Mouse (Mus musculus) hindbrain, embryonic 15.5 days (tissue): ENCODE measurements around the gene Senp2. TPM values are rescaled to one million over a fixed set of nuclear protein-coding genes. Genes with fewer than 3 reads are reported as not detected.

Source experiments
- ATAC-seq: fragments of 200-750 bp; cut with Nextera tagmentation; 2 replicates; pipeline ENCODE4 v1.8.0; 2017; ENCODE audit warnings: low read depth, moderate number of reproducible peaks, moderate TSS enrichment; ENCODE audit not compliant: low FRiP score
- H3K27ac ChIP-seq: fragments of 300-500 bp; sonication (generic); replicated peaks from 2 replicates; pipeline ENCODE4 v1.5.1; 2015; ENCODE audit warnings: mild to moderate bottlenecking, inconsistent platforms
- H3K27me3 ChIP-seq: fragments of 300-500 bp; sonication (generic); 2 replicates; pipeline ENCODE4 v1.6.1; 2015; ENCODE audit warnings: control low read depth, inconsistent platforms
- H3K36me3 ChIP-seq: fragments of 300-500 bp; sonication (generic); 2 replicates; pipeline ENCODE4 v1.6.1; 2015; ENCODE audit warnings: control low read depth, inconsistent platforms
- H3K4me1 ChIP-seq: fragments of 300-500 bp; sonication (generic); replicated peaks from 2 replicates; pipeline ENCODE4 v1.6.1; 2015; ENCODE audit warnings: control low read depth, inconsistent platforms
- H3K4me2 ChIP-seq: fragments of 300-500 bp; sonication (generic); 2 replicates; pipeline ENCODE4 v1.6.1; 2015; ENCODE audit warnings: moderate library complexity, mild to moderate bottlenecking, inconsistent platforms
- H3K4me3 ChIP-seq: fragments of 300-500 bp; sonication (generic); 2 replicates; pipeline ENCODE4 v1.5.1; 2015; ENCODE audit warnings: mild to moderate bottlenecking, inconsistent platforms
- H3K9ac ChIP-seq: fragments of 300-500 bp; sonication (generic); 2 replicates; pipeline ENCODE4 v1.6.1; 2015; ENCODE audit warnings: inconsistent platforms
- H3K9me3 ChIP-seq: fragments of 300-500 bp; sonication (generic); 2 replicates; pipeline ENCODE4 v1.6.1; 2016; ENCODE audit warnings: control low read depth, inconsistent platforms
- WGBS: fragments of 180-500 bp; shearing (Covaris S2); methylation state at CpG from one replicate; pipeline ENCODE4 v1.1.7; 2015; 5-methylcytosine and 5-hydroxymethylcytosine counted together
- polyA plus RNA-seq: library from polyadenylated mRNA; unstranded; fragments of >200 nt; fragmentation: Nextera tagmentation; extraction: Ambion mirVana; gene quantifications from 2 replicates; pipeline ENCODE4 v1.2.1, GENCODE M21; 2015

Gene Senp2
- polyA plus RNA-seq, 1 experiment from 2014 or later, result 47.2 TPM

DNA sequence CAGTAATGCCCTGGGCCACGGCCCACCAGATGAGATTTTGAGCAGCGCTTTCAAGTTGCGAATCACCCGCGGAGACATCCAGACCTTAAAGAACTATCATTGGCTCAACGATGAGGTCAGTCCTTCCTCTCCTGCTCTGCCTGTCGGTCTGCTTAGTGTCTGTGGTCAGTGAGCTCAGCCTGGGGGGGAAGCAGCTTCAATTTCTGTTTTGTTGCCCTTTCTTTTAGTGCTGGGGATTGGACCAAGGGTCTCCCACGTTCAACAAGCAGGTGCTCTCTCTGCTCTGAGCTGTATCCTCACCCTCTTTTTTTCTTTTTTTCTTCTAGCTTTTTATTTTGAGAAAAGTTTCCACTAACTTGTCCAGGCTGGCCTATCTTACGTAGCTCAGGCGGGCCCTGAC, 29.3 kb downstream of the Senp2 start:
- Histone ChIP-seq H3K9me3 (no peaks in the 10 kb centered on the region), H3K27me3 (no peaks in the 10 kb centered on the region), H3K27ac (no peak overlapping the region), H3K4me2 (no peak overlapping the region), H3K4me3 (no peak overlapping the region), H3K36me3 (peaks cover 46% of the 10 kb centered on the region), H3K4me1 (no peaks in the 10 kb centered on the region), H3K9ac (no peak overlapping the region)
- no peak for ATAC-seq
- WGBS, result 90% methylated on average over 10 of the region's 10 CpGs

DNA sequence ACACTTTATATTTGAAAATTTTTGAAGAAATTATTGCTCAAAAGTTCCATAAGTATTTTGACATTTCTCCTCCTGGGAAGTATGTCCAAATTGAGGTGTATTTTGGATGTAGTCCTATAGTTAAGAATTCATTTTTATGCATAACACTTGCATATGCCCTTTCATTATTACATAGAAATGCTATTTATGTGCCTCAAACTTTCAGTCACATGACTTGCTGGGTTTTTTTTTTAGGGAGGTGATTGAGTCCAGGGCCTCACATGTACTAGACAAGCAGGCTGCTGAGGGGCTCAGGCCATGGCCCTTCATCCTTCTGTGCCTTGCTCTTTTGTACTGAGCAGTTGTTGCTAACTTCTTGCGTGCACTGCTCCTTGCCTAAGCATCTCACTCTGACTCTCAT, 30.7 kb downstream of the Senp2 start:
- Histone ChIP-seq H3K27me3 (no peaks in the 10 kb centered on the region), H3K36me3 (peaks cover 60% of the 10 kb centered on the region), H3K4me3 (no peak overlapping the region), H3K27ac (no peak overlapping the region), H3K4me1 (no peaks in the 10 kb centered on the region), H3K9ac (no peak overlapping the region), H3K4me2 (no peak overlapping the region), H3K9me3 (no peaks in the 10 kb centered on the region)
- WGBS, result 100% methylated on average over 1 of the region's 1 CpGs
- ATAC-seq, result no peak

DNA sequence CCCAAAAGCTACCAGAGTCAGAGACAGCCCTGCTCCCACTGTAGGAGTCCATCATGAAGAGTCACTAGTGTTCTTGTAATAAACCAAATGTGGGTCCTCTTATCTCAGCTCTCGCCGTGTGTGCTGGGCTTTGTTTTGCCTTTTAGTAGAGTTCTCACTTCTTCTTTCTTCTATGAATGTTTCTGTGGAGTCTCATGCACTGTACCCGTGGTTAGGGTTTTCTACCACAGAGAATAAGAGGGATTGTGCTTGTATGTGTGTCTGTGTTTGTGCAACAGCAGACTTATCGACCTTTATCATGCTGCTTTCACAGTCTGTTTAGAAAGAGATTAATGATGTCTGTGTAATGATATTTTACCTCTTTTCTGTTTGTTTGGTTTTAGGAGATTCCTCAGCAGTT, 34.5 kb downstream of the Senp2 start:
- 94% methylated on average over 4 of the region's 4 CpGs for WGBS
- ATAC-seq, result no peak
- no peaks in the 10 kb centered on the region for H3K9me3 ChIP-seq
- H3K9ac ChIP-seq, result no peak overlapping the region
- no peak overlapping the region for H3K4me2 ChIP-seq
- no peaks in the 10 kb centered on the region for H3K4me1 ChIP-seq
- H3K4me3 ChIP-seq, result no peak overlapping the region
- H3K27ac ChIP-seq, result no peak overlapping the region
- peaks cover 65% of the 10 kb centered on the region for H3K36me3 ChIP-seq
- H3K27me3 ChIP-seq, result no peaks in the 10 kb centered on the region

DNA sequence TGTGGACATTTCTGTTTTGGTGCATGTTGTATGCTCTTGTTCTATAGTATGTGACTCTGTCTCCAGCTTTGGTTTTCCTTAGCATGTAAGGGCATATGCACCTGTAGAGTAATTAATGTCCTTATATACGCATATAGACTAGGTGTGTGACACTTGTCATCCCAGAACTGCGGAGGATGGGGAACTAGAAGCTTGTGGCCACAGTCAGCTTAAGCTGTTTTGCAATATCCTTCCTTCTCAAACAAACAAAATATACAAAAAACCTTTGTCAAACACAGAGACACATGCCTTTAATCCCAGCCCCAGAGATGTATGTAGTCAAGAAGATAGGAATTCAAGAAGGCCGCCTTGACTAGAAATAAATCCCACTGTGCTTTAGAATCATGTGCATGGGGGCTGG, 36.6 kb downstream of the Senp2 start:
- H3K4me1 ChIP-seq, result no peaks in the 10 kb centered on the region
- no peak overlapping the region for H3K4me3 ChIP-seq
- H3K4me2 ChIP-seq, result no peak overlapping the region
- ATAC-seq, result no peak
- H3K27ac ChIP-seq, result no peak overlapping the region
- no peaks in the 10 kb centered on the region for H3K27me3 ChIP-seq
- H3K36me3 ChIP-seq, result peaks cover 52% of the 10 kb centered on the region
- WGBS, result 98% methylated on average over 3 of the region's 3 CpGs
- no peaks in the 10 kb centered on the region for H3K9me3 ChIP-seq
- no peak overlapping the region for H3K9ac ChIP-seq

DNA sequence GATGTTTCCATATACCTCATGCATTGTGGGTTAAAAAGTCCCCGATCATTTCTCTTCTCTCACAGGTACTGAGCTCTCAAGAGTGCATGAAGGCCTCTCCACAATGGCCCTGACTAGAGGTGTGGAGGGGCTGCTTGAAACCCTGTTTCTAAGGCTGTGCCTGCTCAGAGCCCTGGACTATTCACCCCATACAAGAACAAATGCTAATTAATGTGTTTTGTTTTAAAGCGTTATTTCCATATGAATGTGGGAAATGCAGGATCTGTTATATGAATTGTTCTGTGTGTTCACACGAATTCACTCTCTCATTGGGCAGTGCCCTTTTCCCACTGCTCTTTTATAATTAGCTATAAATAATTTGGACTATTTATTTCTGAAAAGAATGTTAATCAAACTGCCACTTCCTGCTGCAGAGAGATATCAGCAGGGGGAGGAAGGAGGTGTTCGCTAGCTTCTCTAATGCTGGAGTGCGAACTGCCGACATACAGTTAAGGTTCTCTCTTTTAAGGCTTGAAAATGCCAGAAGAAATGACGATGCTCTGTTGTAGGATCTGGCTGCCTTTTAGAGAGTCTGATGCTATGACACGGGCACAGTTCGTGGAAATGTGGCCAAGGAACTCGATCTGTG, 37.6 kb downstream of the Senp2 start:
- Histone ChIP-seq H3K9me3 (no peaks in the 10 kb centered on the region), H3K36me3 (peaks cover 45% of the 10 kb centered on the region), H3K9ac (no peak overlapping the region), H3K27me3 (no peaks in the 10 kb centered on the region), H3K4me3 (no peak overlapping the region), H3K4me1 (no peaks in the 10 kb centered on the region), H3K4me2 (no peak overlapping the region), H3K27ac (no peak overlapping the region)
- 79% methylated on average over 10 of the region's 10 CpGs for WGBS
- ATAC-seq, result no peak

DNA sequence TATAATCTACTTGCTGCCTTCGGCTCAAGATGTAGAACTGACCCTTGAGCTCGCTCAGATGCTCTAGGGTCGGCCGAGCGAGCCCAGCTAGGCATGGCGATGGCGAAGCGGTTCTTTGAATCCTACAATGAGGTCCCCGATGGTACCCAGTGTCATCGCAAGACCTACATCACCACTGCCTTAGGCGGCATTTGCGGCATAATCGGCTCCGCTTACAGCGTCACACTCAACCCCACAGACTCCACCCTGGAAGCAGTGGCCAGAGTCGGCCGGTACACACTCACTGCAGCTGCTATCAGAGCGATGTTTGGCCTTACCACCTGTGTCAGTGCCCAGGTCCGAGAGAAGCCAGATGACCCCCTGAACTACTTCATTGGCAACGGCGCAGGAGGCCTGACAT, 44.1 kb downstream of the Senp2 start:
- Histone ChIP-seq H3K9ac (no peak overlapping the region), H3K27me3 (no peaks in the 10 kb centered on the region), H3K4me1 (no peaks in the 10 kb centered on the region), H3K9me3 (no peaks in the 10 kb centered on the region), H3K36me3 (peaks cover 8% of the 10 kb centered on the region; the same call in 1 of the 2 replicates), H3K4me2 (no peak overlapping the region), H3K27ac (no peak overlapping the region), H3K4me3 (no peak overlapping the region)
- ATAC-seq, result no peak
- WGBS, result 95% methylated on average over 21 of the region's 21 CpGs

DNA sequence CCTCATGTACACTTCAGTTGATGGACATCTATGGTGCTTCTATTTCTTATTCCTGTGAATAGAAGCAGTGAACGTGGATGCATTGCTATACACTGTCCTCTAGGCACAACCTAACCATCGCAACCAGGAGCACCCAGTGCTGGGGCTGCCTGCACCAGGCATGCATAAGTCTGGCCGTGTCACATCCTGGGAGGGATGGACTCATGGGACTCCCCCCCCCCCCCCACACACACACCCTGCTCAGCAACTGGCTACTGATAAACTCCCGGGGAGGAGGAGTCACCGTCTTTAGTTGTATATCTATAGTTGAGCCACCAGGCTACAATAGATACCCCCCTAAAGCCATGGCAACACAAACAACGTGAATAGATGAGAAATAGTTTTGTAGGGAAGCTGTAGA, 48.2 kb downstream of the Senp2 start:
- no peak overlapping the region for H3K4me2 ChIP-seq
- no peaks in the 10 kb centered on the region for H3K9me3 ChIP-seq
- H3K27ac ChIP-seq, result no peak overlapping the region
- no peak overlapping the region for H3K9ac ChIP-seq
- H3K4me3 ChIP-seq, result no peak overlapping the region
- 51% methylated on average over 6 of the region's 6 CpGs for WGBS
- H3K27me3 ChIP-seq, result no peaks in the 10 kb centered on the region
- ATAC-seq, result no peak
- peaks cover 25% of the 10 kb centered on the region for H3K36me3 ChIP-seq
- H3K4me1 ChIP-seq, result no peaks in the 10 kb centered on the region

DNA sequence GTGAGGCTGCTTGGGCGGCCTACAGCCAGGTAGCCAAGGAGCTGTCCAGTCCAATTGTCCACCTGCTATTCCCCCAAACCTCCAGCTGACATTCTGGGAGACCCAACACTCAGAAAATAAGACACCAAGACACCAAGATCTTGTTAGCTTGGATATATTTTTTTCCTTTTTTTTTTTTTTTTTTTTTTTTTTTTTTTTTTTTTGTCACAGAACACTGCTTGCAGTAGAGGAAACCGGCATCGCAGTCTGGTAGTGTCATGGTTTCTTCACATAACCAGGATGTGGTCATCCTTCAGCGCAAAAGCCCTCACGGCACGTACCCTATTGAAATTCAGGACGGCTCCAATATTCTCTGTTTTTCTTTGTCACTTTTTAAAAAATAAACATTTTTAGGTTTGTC, 49.6 kb downstream of the Senp2 start:
- WGBS, result 96% methylated on average over 7 of the region's 7 CpGs
- no peak for ATAC-seq
- Histone ChIP-seq H3K27ac (no peak overlapping the region), H3K4me3 (no peak overlapping the region), H3K36me3 (peaks cover 31% of the 10 kb centered on the region), H3K9ac (no peak overlapping the region), H3K4me1 (no peaks in the 10 kb centered on the region), H3K4me2 (no peak overlapping the region), H3K27me3 (no peaks in the 10 kb centered on the region), H3K9me3 (no peaks in the 10 kb centered on the region)

DNA sequence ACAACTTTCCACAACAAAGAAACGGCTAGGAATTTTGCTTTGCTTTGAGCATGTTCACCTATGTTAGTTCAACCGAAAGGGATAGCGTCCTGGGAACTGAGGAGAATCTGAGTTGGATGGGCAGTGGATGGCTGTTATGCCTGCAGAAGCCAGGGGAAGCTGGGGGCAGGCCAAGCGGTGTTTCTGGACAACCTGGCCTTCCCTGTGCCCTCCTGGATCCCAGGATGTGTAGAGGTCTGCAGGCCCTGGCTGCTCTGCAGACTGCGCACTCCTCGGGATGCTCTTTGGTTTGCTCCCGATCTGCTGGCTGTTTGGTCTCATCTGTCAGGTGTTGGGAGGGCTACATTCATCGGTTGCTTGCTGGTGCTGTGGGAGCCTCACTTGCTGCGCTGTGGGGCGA, 51.1 kb downstream of the Senp2 start:
- no peak overlapping the region for H3K27ac ChIP-seq
- no peak overlapping the region for H3K9ac ChIP-seq
- no peaks in the 10 kb centered on the region for H3K27me3 ChIP-seq
- WGBS, result 92% methylated on average over 10 of the region's 10 CpGs
- H3K4me3 ChIP-seq, result no peak overlapping the region
- peaks cover 38% of the 10 kb centered on the region for H3K36me3 ChIP-seq
- H3K9me3 ChIP-seq, result no peaks in the 10 kb centered on the region
- no peak for ATAC-seq
- no peak overlapping the region for H3K4me2 ChIP-seq
- no peaks in the 10 kb centered on the region for H3K4me1 ChIP-seq

DNA sequence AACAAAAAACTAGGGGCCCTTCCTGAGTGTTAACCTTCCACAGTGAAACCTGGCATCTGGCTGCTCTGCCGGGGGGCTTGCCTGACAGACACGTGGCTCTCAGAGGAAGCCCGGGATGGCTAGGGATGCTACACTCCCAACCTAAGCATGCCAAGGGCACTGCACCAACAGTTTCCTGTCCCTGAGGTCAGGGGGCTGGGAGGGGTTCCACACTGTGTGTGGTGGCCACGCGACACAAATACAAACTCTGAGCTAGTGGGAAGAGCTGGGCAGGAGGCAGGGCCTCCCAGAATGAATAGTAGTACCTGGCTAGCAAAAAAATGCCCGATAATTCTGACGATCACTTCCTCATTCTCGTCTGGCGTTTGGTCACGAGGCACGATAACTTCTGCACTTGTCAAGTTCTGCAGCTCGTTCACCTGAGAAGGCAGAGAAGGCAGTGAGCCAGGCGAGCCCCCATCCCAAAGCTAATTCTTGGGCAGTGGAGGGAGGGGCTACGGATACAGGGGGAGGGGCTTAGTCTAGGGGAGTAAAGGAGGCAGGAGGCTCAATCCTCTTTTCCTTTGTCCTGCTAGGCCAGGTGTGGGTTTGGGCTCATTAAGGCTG, 52.4 kb downstream of the Senp2 start:
- Histone ChIP-seq H3K4me1 (no peaks in the 10 kb centered on the region), H3K4me2 (no peak overlapping the region), H3K9ac (no peak overlapping the region), H3K36me3 (peaks cover 43% of the 10 kb centered on the region), H3K27me3 (no peaks in the 10 kb centered on the region), H3K4me3 (no peak overlapping the region), H3K9me3 (no peaks in the 10 kb centered on the region), H3K27ac (no peak overlapping the region)
- ATAC-seq, result no peak
- 89% methylated on average over 14 of the region's 14 CpGs for WGBS

DNA sequence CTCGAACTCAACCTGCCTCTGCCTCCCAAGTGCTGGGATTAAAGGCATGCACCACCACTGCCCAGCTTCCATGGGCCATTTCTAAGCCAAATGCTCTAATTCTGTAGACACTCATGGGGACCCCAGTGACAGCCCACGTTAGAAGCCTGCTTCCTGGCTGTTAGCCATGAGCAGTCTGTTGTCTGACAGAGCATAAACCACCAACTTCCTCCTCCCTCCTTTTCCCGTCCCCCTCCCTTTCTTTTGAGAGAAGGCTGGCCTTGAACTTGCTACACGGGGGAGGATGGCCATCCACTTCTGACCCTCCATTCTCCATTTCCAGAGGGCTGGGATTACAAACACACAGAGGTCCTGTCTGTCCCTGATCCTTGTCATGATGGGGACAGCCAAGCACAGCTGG, 53.0 kb downstream of the Senp2 start:
- Histone ChIP-seq H3K36me3 (peaks cover 49% of the 10 kb centered on the region), H3K27me3 (no peaks in the 10 kb centered on the region), H3K4me1 (no peaks in the 10 kb centered on the region), H3K9ac (no peak overlapping the region), H3K9me3 (no peaks in the 10 kb centered on the region), H3K4me3 (no peak overlapping the region), H3K4me2 (no peak overlapping the region), H3K27ac (no peak overlapping the region)
- 79% methylated on average over 4 of the region's 4 CpGs for WGBS
- no peak for ATAC-seq

DNA sequence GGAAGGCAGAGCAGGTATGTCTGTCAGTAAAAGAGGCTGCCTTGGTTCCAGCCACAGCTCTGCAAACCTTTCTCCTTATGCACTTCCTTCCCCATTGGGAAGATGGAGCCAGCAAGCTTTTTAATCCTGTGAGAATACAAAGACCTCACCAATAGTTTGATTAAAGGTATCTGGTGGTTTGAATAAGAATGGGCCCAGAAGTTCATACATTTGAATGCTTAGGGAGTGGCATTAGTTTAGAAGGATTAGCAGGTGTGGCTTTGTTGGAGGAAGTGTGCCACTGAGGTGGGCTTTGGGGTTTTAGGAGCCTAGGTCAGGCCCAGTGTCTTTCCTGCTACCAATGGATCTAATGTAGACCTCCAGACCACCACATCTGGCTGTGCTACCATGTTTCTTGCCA, 56.3 kb downstream of the Senp2 start:
- H3K27ac ChIP-seq, result no peak overlapping the region
- H3K4me2 ChIP-seq, result no peak overlapping the region
- no peak overlapping the region for H3K9ac ChIP-seq
- no peak overlapping the region for H3K4me3 ChIP-seq
- H3K4me1 ChIP-seq, result no peaks in the 10 kb centered on the region
- no peak for ATAC-seq
- H3K27me3 ChIP-seq, result no peaks in the 10 kb centered on the region
- H3K36me3 ChIP-seq, result peaks cover 62% of the 10 kb centered on the region
- no peaks in the 10 kb centered on the region for H3K9me3 ChIP-seq

DNA sequence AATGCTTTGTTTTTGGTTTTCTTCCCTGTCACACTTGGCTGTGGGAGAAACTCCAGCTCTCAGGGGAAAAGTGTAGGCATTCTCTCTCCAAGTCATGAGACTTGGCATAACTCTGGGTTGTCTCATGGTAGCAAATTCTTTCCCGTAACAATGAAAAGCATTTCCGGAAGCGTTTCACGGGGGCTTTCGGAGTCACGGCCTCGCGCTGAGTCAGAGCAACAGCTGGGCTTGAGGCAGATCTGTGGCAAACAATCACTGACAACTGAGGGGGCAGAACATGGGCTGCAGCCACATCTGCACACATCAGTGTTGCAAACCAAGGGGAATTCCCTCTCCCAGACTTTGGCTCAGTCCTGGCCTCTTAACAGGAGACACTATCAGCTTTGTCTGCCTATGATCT, 58.1 kb downstream of the Senp2 start:
- Histone ChIP-seq H3K9me3 (no peaks in the 10 kb centered on the region), H3K27ac (no peak overlapping the region), H3K4me1 (no peaks in the 10 kb centered on the region), H3K36me3 (peaks cover 49% of the 10 kb centered on the region), H3K4me2 (no peak overlapping the region), H3K9ac (no peak overlapping the region), H3K27me3 (no peaks in the 10 kb centered on the region), H3K4me3 (no peak overlapping the region)
- WGBS, result 88% methylated on average over 8 of the region's 8 CpGs
- ATAC-seq, result no peak
